Mouse (Mus musculus): ENCODE data around the gene Mei1. TPM values are rescaled to one million over a fixed set of nuclear protein-coding genes. Genes with fewer than 3 reads are reported as not detected.

The Mei1 gene
- polyA plus RNA-seq, 1 experiment from 2014 or later, result 0.08 TPM

GRCm38 (mm10) chr15:82047080-82047883, 22.5 kb upstream of the Mei1 start, which contains the start of gene Snu13:
Snu13 (minus strand) TSS chr15:82047598.
- H3K27me3 ChIP-seq, result no peaks in the 10 kb centered on the region
- peak; percentile 93 for ATAC-seq (ENCODE audit: low FRiP score, low read depth)
- under 1% methylated on average over 74 of the region's 74 CpGs for WGBS
- peak within 1 kb of the TSS; percentile 75 for H3K4me3 ChIP-seq
- peak within 1 kb of the TSS; percentile 92 for H3K27ac ChIP-seq (replicated peaks)
- H3K36me3 ChIP-seq, result peaks cover 9% of the 10 kb centered on the region; the same call in 1 of the 2 replicates
- peak within 1 kb of the TSS; percentile 72 for H3K9ac ChIP-seq
- no peaks in the 10 kb centered on the region for H3K9me3 ChIP-seq
- H3K4me2 ChIP-seq, result peak within 1 kb of the TSS; percentile 95
- H3K4me1 ChIP-seq (replicated peaks), result peaks cover 35% of the 10 kb centered on the region

DNA sequence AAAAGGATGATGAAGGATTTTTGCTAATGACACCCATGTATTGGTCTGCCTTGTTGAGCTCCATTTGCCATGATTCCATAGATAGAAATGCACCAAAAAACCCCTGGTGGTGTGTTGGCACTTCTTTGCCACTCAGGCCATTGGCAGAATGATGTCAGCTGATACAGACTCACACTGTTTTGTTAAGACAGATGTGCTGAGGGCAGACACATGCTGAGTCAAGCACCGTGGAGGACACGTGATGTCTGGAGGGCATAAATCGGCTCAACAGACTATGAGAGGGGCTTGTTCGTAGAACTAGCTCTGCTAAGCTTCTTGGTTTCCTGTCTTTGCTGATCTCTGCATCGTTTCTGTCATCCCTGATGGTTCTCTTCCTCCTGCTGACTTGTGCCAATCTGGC, 17.3 kb upstream of the Mei1 start:
- WGBS, result 70% methylated on average over 5 of the region's 5 CpGs
- H3K27ac ChIP-seq (replicated peaks), result no peak overlapping the region
- H3K4me1 ChIP-seq (replicated peaks), result 0 out of 2 replicates have a peak, but pooled peaks cover 7% of the 10 kb centered on the region
- no peak for ATAC-seq (ENCODE audit: low FRiP score, low read depth)
- no peak overlapping the region for H3K9ac ChIP-seq
- no peaks in the 10 kb centered on the region for H3K9me3 ChIP-seq
- no peak overlapping the region for H3K4me2 ChIP-seq
- no peaks in the 10 kb centered on the region for H3K27me3 ChIP-seq
- no peaks in the 10 kb centered on the region for H3K36me3 ChIP-seq
- no peak overlapping the region for H3K4me3 ChIP-seq

DNA sequence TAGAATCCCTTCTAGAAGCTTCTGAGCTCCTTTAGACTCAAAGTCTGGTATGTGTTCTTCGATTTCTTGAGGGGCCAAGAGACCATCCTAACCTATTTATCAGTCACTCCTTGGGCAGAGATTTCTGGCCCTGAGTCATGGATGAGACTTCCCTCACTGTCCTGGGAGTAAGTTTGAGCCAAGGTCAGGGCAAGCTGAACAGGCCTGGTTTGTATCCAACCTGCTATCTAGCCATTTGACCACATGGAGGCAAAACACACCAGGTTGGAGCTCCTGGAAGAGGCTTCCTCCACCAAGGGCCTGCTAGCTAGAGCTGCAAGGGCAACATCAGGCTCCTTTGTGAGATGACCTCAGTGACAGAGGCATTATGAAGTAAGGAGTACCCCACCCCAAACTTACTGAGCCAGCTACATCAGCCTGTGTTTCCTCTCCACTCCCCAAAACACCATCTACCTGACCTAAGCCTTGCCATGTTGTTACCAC, 11.0 kb upstream of the Mei1 start, which contains the start of gene 4930407I10Rik:
Gene 4930407I10Rik, plus strand, starts transcription at position 433 of the 483 bp plus-strand sequence.
- no peak within 1 kb of the TSS for H3K4me2 ChIP-seq
- WGBS, result 88% methylated on average over 1 of the region's 1 CpGs
- no peaks in the 10 kb centered on the region for H3K4me1 ChIP-seq (replicated peaks)

GRCm38 (mm10) chr15:82063909-82064308, 5.9 kb upstream of the Mei1 start:
- Histone ChIP-seq H3K9ac (no peak overlapping the region), H3K4me3 (no peak overlapping the region), H3K36me3 (no peaks in the 10 kb centered on the region), H3K27me3 (peaks cover 14% of the 10 kb centered on the region), H3K4me1 (replicated peaks) (no peaks in the 10 kb centered on the region), H3K9me3 (no peaks in the 10 kb centered on the region), H3K27ac (replicated peaks) (no peak overlapping the region), H3K4me2 (no peak overlapping the region)
- ATAC-seq (ENCODE audit: low FRiP score, low read depth), result no peak
- 75% methylated on average over 14 of the region's 14 CpGs for WGBS

More for the DNA sequence above, 11.0 kb upstream of the Mei1 start, which contains the start of gene 4930407I10Rik:
- no peaks in the 10 kb centered on the region for H3K9me3 ChIP-seq
- H3K36me3 ChIP-seq, result no peaks in the 10 kb centered on the region
- no peak within 1 kb of the TSS for H3K9ac ChIP-seq
- ATAC-seq (ENCODE audit: low FRiP score, low read depth), result no peak
- H3K27ac ChIP-seq (replicated peaks), result no peak within 1 kb of the TSS
- H3K4me3 ChIP-seq, result no peak within 1 kb of the TSS
- H3K27me3 ChIP-seq, result no peaks in the 10 kb centered on the region; the same call in 1 of the 2 replicates

DNA sequence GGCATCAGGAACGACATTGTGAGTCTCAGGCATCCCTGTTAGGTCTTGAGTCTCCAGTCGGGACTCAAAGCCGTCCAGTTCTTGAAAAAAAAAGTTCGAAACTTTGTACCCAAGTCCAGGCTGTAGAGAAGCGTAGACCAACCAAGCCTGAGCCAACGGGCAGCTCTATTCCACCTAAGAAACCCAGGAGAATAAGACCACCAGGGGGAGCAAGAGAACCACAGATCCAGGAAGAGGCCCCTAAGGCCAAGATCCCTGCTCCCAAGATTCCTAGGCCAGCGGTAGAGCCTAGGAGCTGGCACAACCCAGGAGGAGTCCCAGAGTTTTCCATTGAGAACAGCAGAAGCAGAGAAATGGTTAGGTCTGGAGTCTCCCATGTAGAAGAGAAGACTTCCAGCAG, 4.3 kb upstream of the Mei1 start:
- peaks cover 30% of the 10 kb centered on the region for H3K27me3 ChIP-seq
- no peak overlapping the region for H3K27ac ChIP-seq (replicated peaks)
- H3K9me3 ChIP-seq, result no peaks in the 10 kb centered on the region
- H3K36me3 ChIP-seq, result no peaks in the 10 kb centered on the region
- H3K4me2 ChIP-seq, result no peak overlapping the region
- ATAC-seq (ENCODE audit: low FRiP score, low read depth), result peak; percentile 51; the same call in 1 of the 2 replicates
- no peak overlapping the region for H3K4me3 ChIP-seq
- H3K9ac ChIP-seq, result no peak overlapping the region
- WGBS, result 20% methylated on average over 7 of the region's 7 CpGs
- no peaks in the 10 kb centered on the region; the same call in 1 of the 2 replicates for H3K4me1 ChIP-seq (replicated peaks)

- H3K4me1 ChIP-seq (replicated peaks), result no peaks in the 10 kb centered on the region; the same call in 1 of the 2 replicates
- ATAC-seq (ENCODE audit: low FRiP score, low read depth), result no peak
- WGBS, result 93% methylated on average over 26 of the region's 26 CpGs
- H3K9ac ChIP-seq, result no peak overlapping the region
- H3K4me2 ChIP-seq, result no peak overlapping the region
- H3K9me3 ChIP-seq, result no peaks in the 10 kb centered on the region
- H3K27me3 ChIP-seq, result peaks cover 41% of the 10 kb centered on the region
- no peaks in the 10 kb centered on the region for H3K36me3 ChIP-seq
- H3K4me3 ChIP-seq, result no peak overlapping the region
- H3K27ac ChIP-seq (replicated peaks), result no peak overlapping the region
Observed at GRCm38 (mm10) chr15:82071816-82072469, 2.1 kb downstream of the Mei1 start.

GRCm38 (mm10) chr15:82073490-82073889, 3.7 kb downstream of the Mei1 start:
- H3K27ac ChIP-seq (replicated peaks), result no peak overlapping the region
- no peak overlapping the region for H3K4me2 ChIP-seq
- no peaks in the 10 kb centered on the region for H3K9me3 ChIP-seq
- 87% methylated on average over 7 of the region's 7 CpGs for WGBS
- H3K4me1 ChIP-seq (replicated peaks), result no peaks in the 10 kb centered on the region; the same call in 1 of the 2 replicates
- H3K27me3 ChIP-seq, result peaks cover 36% of the 10 kb centered on the region
- ATAC-seq (ENCODE audit: low FRiP score, low read depth), result no peak
- no peak overlapping the region for H3K4me3 ChIP-seq
- no peaks in the 10 kb centered on the region for H3K36me3 ChIP-seq
- H3K9ac ChIP-seq, result no peak overlapping the region

GRCm38 (mm10) chr15:82079883-82080282, 10.1 kb downstream of the Mei1 start:
- H3K27ac ChIP-seq (replicated peaks), result no peak overlapping the region
- no peak for ATAC-seq (ENCODE audit: low FRiP score, low read depth)
- WGBS, result 67% methylated on average over 10 of the region's 10 CpGs
- H3K4me3 ChIP-seq, result no peak overlapping the region
- no peak overlapping the region for H3K9ac ChIP-seq
- H3K4me2 ChIP-seq, result no peak overlapping the region
- H3K9me3 ChIP-seq, result no peaks in the 10 kb centered on the region
- no peaks in the 10 kb centered on the region for H3K4me1 ChIP-seq (replicated peaks)
- no peaks in the 10 kb centered on the region for H3K27me3 ChIP-seq
- no peaks in the 10 kb centered on the region for H3K36me3 ChIP-seq

DNA sequence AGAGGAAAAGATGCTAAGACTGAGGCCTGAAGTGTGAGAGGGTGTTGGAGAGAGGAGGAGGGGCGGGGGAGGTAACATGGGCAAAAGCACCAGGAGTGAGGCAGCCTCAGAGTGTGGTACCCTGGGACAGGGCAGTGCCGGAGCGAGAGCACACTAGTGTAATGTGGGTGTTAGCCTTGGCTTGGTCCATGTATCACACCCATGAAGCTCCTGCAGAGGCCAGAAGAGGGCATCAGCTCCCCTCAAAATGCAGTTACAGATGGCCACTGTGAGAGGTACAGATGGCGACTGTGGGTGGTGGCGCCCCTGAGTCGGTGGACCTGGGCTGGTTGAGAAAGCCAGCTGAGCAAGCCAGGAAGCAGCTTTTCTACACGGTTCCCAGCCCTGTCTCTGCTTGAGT, 11.4 kb downstream of the Mei1 start:
- Histone ChIP-seq H3K4me2 (no peak overlapping the region), H3K4me1 (replicated peaks) (no peaks in the 10 kb centered on the region), H3K4me3 (no peak overlapping the region), H3K36me3 (no peaks in the 10 kb centered on the region), H3K9ac (no peak overlapping the region), H3K27me3 (no peaks in the 10 kb centered on the region), H3K9me3 (no peaks in the 10 kb centered on the region), H3K27ac (replicated peaks) (no peak overlapping the region)
- ATAC-seq (ENCODE audit: low FRiP score, low read depth), result peak; percentile 69; the same call in 1 of the 2 replicates
- WGBS, result 29% methylated on average over 7 of the region's 7 CpGs

GRCm38 (mm10) chr15:82085606-82086005, 15.8 kb downstream of the Mei1 start:
- ATAC-seq (ENCODE audit: low FRiP score, low read depth), result no peak
- Histone ChIP-seq H3K9me3 (no peaks in the 10 kb centered on the region), H3K27me3 (no peaks in the 10 kb centered on the region), H3K27ac (replicated peaks) (no peak overlapping the region), H3K4me2 (no peak overlapping the region), H3K4me1 (replicated peaks) (no peaks in the 10 kb centered on the region), H3K36me3 (no peaks in the 10 kb centered on the region), H3K4me3 (no peak overlapping the region), H3K9ac (no peak overlapping the region)
- WGBS, result 85% methylated on average over 9 of the region's 9 CpGs

- Histone ChIP-seq H3K9me3 (no peaks in the 10 kb centered on the region), H3K27me3 (no peaks in the 10 kb centered on the region), H3K4me1 (replicated peaks) (no peaks in the 10 kb centered on the region), H3K4me2 (no peak overlapping the region), H3K9ac (no peak overlapping the region), H3K27ac (replicated peaks) (no peak overlapping the region), H3K4me3 (no peak overlapping the region), H3K36me3 (no peaks in the 10 kb centered on the region)
- WGBS, result 88% methylated on average over 12 of the region's 12 CpGs
- no peak for ATAC-seq (ENCODE audit: low FRiP score, low read depth)
Observed at GRCm38 (mm10) chr15:82086131-82086530, 16.3 kb downstream of the Mei1 start.

GRCm38 (mm10) chr15:82087266-82087665, 17.5 kb downstream of the Mei1 start:
- Histone ChIP-seq H3K9me3 (no peaks in the 10 kb centered on the region), H3K9ac (no peak overlapping the region), H3K27ac (replicated peaks) (no peak overlapping the region), H3K27me3 (no peaks in the 10 kb centered on the region), H3K36me3 (no peaks in the 10 kb centered on the region), H3K4me2 (no peak overlapping the region), H3K4me3 (no peak overlapping the region), H3K4me1 (replicated peaks) (no peaks in the 10 kb centered on the region)
- no peak for ATAC-seq (ENCODE audit: low FRiP score, low read depth)
- WGBS, result 12% methylated on average over 10 of the region's 10 CpGs

All from hindbrain, embryonic 15.5 days (tissue).